Mouse (Mus musculus): ENCODE data around the gene Tnfrsf11a. TPM values are rescaled to one million over a fixed set of nuclear protein-coding genes. Genes with fewer than 3 reads are reported as not detected.

The Tnfrsf11a gene
- polyA plus RNA-seq (2012; rRNA removed): 2.6 and 3.0 TPM in 2 replicates

DNA sequence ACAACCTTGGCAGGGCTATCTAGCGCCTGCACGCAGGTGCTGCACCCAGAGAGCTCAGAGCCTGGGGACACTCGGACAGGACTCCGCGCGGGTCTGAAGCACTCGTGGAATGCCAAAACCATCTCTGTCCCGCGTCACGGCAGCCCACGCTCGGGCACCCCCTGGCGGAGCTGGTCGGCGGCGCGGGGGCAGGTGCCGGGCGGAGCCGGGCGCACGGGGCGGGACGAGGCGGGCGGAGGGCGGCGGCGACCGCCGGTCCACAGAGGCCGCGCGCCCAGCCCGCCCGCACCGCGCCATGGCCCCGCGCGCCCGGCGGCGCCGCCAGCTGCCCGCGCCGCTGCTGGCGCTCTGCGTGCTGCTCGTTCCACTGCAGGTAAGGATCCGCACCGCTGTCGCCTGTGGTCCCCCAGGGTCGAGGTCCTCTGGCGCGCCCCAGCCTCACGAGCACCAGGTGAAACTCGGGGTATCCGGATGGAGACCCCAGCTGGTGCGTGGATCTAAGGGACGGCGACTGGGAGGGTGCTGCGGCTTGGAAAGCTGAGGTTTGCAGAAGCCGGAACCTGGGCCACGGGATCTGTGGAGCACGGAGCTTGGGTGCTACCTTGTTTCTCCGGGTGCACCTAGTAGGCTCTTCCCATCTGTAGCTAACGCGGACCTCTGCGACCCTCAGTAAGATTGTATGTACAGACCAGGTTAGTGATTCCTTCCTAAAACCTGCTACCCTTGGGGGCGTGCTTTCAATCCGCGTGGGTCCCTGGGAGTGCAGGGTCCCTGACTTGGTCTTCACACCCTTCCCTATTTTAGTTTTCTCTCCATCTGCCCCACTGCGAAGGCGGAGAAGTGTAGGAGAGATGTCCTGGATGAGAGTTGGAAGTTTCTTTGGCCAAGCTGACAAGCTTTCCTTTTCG is at the start of gene Tnfrsf11a:
TSS of gene Tnfrsf11a (plus strand) at position 262 of the 908 bp plus-strand sequence.
- no peak for TF ChIP-seq POLR2A (IDR thresholded peaks at IDR 0.05; ENCODE audit: low read depth, low read length)
- peak; percentile 49; the same call in 1 of the 2 replicates for TF ChIP-seq CTCF (conservative IDR thresholded peaks at IDR 0.05; ENCODE audit: insufficient read depth, insufficient read length, low read depth, low read length)
- Histone ChIP-seq H3K27ac (ENCODE audit: insufficient read depth, low read depth, low read length) (no peak within 1 kb of the TSS), H3K36me3 (ENCODE audit: control insufficient read depth, insufficient read depth, low read length) (no peaks in the 10 kb centered on the region), H3K4me3 (ENCODE audit: insufficient read depth, low read depth, low read length) (peak within 1 kb of the TSS; percentile 64), H3K27me3 (replicated peaks; ENCODE audit: control insufficient read depth, insufficient read depth, low read length) (no peaks in the 10 kb centered on the region), H3K4me1 (ENCODE audit: control insufficient read depth, insufficient read depth, low read length) (no peaks in the 10 kb centered on the region)
- DNase-seq: peak; percentile 73
- 3% methylated on average over 76 of the region's 77 CpGs for WGBS

GRCm38 (mm10) chr1:105735318-105735717 is 45.2 kb upstream of the Tnfrsf11a start:
- TF ChIP-seq CTCF (conservative IDR thresholded peaks at IDR 0.05; ENCODE audit: insufficient read depth, insufficient read length, low read depth, low read length): no peak; the same call in 1 of the 2 replicates
- no peak for TF ChIP-seq POLR2A (IDR thresholded peaks at IDR 0.05; ENCODE audit: low read depth, low read length)
- H3K36me3 ChIP-seq (ENCODE audit: control insufficient read depth, insufficient read depth, low read length): peaks cover 3% of the 10 kb centered on the region; the same call in 1 of the 2 replicates
- no peaks in the 10 kb centered on the region for H3K27me3 ChIP-seq (replicated peaks; ENCODE audit: control insufficient read depth, insufficient read depth, low read length)
- DNase-seq: peak; percentile 10
- H3K4me3 ChIP-seq (ENCODE audit: insufficient read depth, low read depth, low read length): no peak overlapping the region
- H3K27ac ChIP-seq (ENCODE audit: insufficient read depth, low read depth, low read length): no peak overlapping the region
- no peaks in the 10 kb centered on the region; the same call in 1 of the 2 replicates for H3K4me1 ChIP-seq (ENCODE audit: control insufficient read depth, insufficient read depth, low read length)
- WGBS: 81% methylated on average over 3 of the region's 3 CpGs

GRCm38 (mm10) chr1:105738334-105738733 is 42.2 kb upstream of the Tnfrsf11a start:
- H3K4me3 ChIP-seq (ENCODE audit: insufficient read depth, low read depth, low read length): no peak overlapping the region
- no peak overlapping the region for H3K27ac ChIP-seq (ENCODE audit: insufficient read depth, low read depth, low read length)
- DNase-seq: peak; percentile 42
- WGBS: 43% methylated on average over 6 of the region's 6 CpGs
- peaks cover 3% of the 10 kb centered on the region; the same call in 1 of the 2 replicates for H3K4me1 ChIP-seq (ENCODE audit: control insufficient read depth, insufficient read depth, low read length)
- no peaks in the 10 kb centered on the region for H3K27me3 ChIP-seq (replicated peaks; ENCODE audit: control insufficient read depth, insufficient read depth, low read length)
- TF ChIP-seq CTCF (conservative IDR thresholded peaks at IDR 0.05; ENCODE audit: insufficient read depth, insufficient read length, low read depth, low read length): no peak
- no peak for TF ChIP-seq POLR2A (IDR thresholded peaks at IDR 0.05; ENCODE audit: low read depth, low read length)
- peaks cover 6% of the 10 kb centered on the region; the same call in 1 of the 2 replicates for H3K36me3 ChIP-seq (ENCODE audit: control insufficient read depth, insufficient read depth, low read length)

GRCm38 (mm10) chr1:105739493-105739892 is 41.0 kb upstream of the Tnfrsf11a start:
- DNase-seq: no peak
- peaks cover 10% of the 10 kb centered on the region; the same call in 1 of the 2 replicates for H3K36me3 ChIP-seq (ENCODE audit: control insufficient read depth, insufficient read depth, low read length)
- no peaks in the 10 kb centered on the region for H3K27me3 ChIP-seq (replicated peaks; ENCODE audit: control insufficient read depth, insufficient read depth, low read length)
- peaks cover 3% of the 10 kb centered on the region; the same call in 1 of the 2 replicates for H3K4me1 ChIP-seq (ENCODE audit: control insufficient read depth, insufficient read depth, low read length)
- TF ChIP-seq POLR2A (IDR thresholded peaks at IDR 0.05; ENCODE audit: low read depth, low read length) (no peak), CTCF (conservative IDR thresholded peaks at IDR 0.05; ENCODE audit: insufficient read depth, insufficient read length, low read depth, low read length) (no peak)
- no peak overlapping the region for H3K4me3 ChIP-seq (ENCODE audit: insufficient read depth, low read depth, low read length)
- H3K27ac ChIP-seq (ENCODE audit: insufficient read depth, low read depth, low read length): no peak overlapping the region

DNA sequence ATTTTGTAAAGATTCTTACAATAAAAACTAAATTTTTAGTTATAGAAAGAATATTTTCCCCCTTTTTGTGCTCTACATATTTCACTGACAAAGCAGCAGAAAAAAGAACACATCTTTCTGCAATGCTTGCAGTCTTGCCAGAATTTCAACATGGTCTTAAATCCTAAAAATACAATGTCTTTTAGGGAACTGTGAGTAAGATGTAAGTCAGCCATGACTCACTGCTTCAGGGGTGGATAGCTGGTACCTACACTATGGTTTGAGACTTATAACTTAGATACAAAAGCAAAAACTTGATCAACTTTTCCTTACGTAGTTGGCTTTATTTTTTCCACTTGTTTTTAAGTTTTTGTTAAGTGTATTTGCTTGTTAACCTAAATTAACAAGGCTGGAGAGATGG is 38.0 kb upstream of the Tnfrsf11a start:
- TF ChIP-seq CTCF (conservative IDR thresholded peaks at IDR 0.05; ENCODE audit: insufficient read depth, insufficient read length, low read depth, low read length) (no peak), POLR2A (IDR thresholded peaks at IDR 0.05; ENCODE audit: low read depth, low read length) (no peak)
- no peak overlapping the region for H3K27ac ChIP-seq (ENCODE audit: insufficient read depth, low read depth, low read length)
- H3K27me3 ChIP-seq (replicated peaks; ENCODE audit: control insufficient read depth, insufficient read depth, low read length): no peaks in the 10 kb centered on the region
- DNase-seq: no peak
- peaks cover 3% of the 10 kb centered on the region; the same call in 1 of the 2 replicates for H3K4me1 ChIP-seq (ENCODE audit: control insufficient read depth, insufficient read depth, low read length)
- H3K4me3 ChIP-seq (ENCODE audit: insufficient read depth, low read depth, low read length): no peak overlapping the region
- H3K36me3 ChIP-seq (ENCODE audit: control insufficient read depth, insufficient read depth, low read length): peaks cover 12% of the 10 kb centered on the region; the same call in 1 of the 2 replicates
- WGBS: 94% methylated on average over 1 of the region's 1 CpGs

DNA sequence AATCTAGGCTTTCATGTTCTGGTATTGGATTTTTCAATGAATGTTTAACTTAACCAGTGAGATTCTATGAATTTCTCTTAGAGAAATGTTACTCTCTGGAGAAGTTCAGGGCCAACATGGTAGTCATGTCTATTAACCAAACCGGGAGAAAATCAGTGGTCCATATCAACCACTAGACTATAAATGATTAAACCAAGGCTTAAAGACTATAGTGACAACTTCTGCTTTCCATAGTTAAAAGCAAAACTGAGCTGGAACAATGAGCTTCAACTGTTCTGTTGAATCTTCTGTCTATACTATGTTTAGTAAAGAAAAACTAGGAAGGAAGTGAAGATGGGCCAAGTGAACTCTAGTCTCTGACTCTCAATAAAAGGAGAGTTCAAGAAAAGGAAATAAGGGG is 34.1 kb upstream of the Tnfrsf11a start:
- Histone ChIP-seq H3K4me1 (ENCODE audit: control insufficient read depth, insufficient read depth, low read length) (peaks cover 7% of the 10 kb centered on the region; the same call in 1 of the 2 replicates), H3K36me3 (ENCODE audit: control insufficient read depth, insufficient read depth, low read length) (peaks cover 15% of the 10 kb centered on the region; the same call in 1 of the 2 replicates), H3K4me3 (ENCODE audit: insufficient read depth, low read depth, low read length) (no peak overlapping the region), H3K27ac (ENCODE audit: insufficient read depth, low read depth, low read length) (no peak overlapping the region), H3K27me3 (replicated peaks; ENCODE audit: control insufficient read depth, insufficient read depth, low read length) (no peaks in the 10 kb centered on the region)
- TF ChIP-seq POLR2A (IDR thresholded peaks at IDR 0.05; ENCODE audit: low read depth, low read length): no peak
- no peak for TF ChIP-seq CTCF (conservative IDR thresholded peaks at IDR 0.05; ENCODE audit: insufficient read depth, insufficient read length, low read depth, low read length)
- DNase-seq: peak; percentile 79
- WGBS: 36% methylated on average over 1 of the region's 1 CpGs
